Mouse (Mus musculus): ENCODE data around the gene Psg19. TPM values are rescaled to one million over a fixed set of nuclear protein-coding genes. Genes with fewer than 3 reads are reported as not detected.
A peak's percentile ranks its signal among the peaks of the same experiment; 100 is the strongest.
"Not testable (repeated sequence)": the region's sequence is repeated elsewhere in the genome, so short reads cannot be mapped to it uniquely, and the experiment has no call there.

Gene Psg19
- polyA plus RNA-seq, 1 experiment from 2014 or later: not detected

GRCm38 (mm10) chr7:18790671-18791070, 7.6 kb downstream of the Psg19 start:
- H3K4me3 ChIP-seq; H3K9me3 ChIP-seq (replicated peaks); H3K36me3 ChIP-seq; H3K27ac ChIP-seq; H3K4me1 ChIP-seq; H3K27me3 ChIP-seq (ENCODE audit: low read depth, poor library complexity, severe bottlenecking); DNase-seq (ENCODE audit: low spot score): not testable (repeated sequence)

- H3K4me1 ChIP-seq; H3K9me3 ChIP-seq (replicated peaks); H3K4me3 ChIP-seq; DNase-seq (ENCODE audit: low spot score); H3K27ac ChIP-seq; H3K27me3 ChIP-seq (ENCODE audit: low read depth, poor library complexity, severe bottlenecking); H3K36me3 ChIP-seq: not testable (repeated sequence)
- WGBS: 61% methylated on average over 2 of the region's 2 CpGs
Observed at GRCm38 (mm10) chr7:18781301-18781700, 17.0 kb downstream of the Psg19 start.

DNA sequence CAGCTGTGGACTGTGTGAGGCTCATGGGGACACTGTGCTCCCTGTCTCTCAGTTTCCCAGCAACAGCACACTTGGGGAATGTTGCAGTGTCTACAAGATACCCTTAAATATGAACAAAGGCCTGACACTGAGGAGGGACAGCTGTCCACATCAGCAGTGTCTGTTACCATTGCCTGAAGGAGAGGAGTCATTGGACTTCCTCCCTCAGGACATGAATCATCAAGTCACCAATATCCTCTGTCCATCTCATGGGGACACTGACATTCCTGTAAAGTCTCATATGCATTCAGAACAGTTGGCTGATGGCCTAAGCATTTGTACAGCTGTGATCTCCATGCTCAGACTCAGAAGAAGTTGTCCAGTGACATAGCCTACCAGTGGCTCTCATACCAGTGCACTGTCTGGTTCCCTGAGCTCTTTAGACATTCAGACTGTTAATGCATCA, 19.0 kb downstream of the Psg19 start:
- no peaks in the 10 kb centered on the region for H3K9me3 ChIP-seq (replicated peaks)
- no peak for DNase-seq (ENCODE audit: low spot score)
- H3K4me1 ChIP-seq: no peaks in the 10 kb centered on the region
- H3K4me3 ChIP-seq: no peak overlapping the region
- H3K36me3 ChIP-seq: no peaks in the 10 kb centered on the region
- no peak overlapping the region for H3K27ac ChIP-seq
- no peaks in the 10 kb centered on the region for H3K27me3 ChIP-seq (ENCODE audit: low read depth, poor library complexity, severe bottlenecking)

DNA sequence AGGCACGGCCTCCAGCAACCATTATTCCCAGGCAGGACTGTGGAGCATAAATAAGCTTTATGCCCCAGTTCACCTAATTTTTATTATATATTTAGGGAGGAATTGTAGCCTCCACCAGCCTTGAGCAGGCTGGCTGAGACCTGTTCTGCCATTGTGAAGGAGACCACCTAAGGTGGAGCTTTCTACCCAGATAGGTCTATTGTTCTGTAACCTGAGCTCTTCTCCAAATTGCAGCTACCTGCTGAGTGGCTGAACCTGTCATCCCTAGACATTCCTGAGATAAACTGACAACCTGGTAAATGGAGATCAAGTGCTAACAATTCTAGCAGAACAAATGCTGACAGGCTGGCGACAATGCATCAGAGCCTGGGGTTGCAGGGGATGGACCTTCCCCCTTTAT, 35.4 kb downstream of the Psg19 start:
- not testable (repeated sequence) for H3K9me3 ChIP-seq (replicated peaks); H3K36me3 ChIP-seq; DNase-seq (ENCODE audit: low spot score); H3K27me3 ChIP-seq (ENCODE audit: low read depth, poor library complexity, severe bottlenecking); H3K27ac ChIP-seq; H3K4me1 ChIP-seq; H3K4me3 ChIP-seq
- WGBS: 20% methylated on average over 1 of the region's 2 CpGs

- DNase-seq (ENCODE audit: low spot score); H3K4me1 ChIP-seq; H3K27me3 ChIP-seq (ENCODE audit: low read depth, poor library complexity, severe bottlenecking); H3K9me3 ChIP-seq (replicated peaks); H3K4me3 ChIP-seq; H3K27ac ChIP-seq; H3K36me3 ChIP-seq: not testable (repeated sequence)
- WGBS: 89% methylated on average over 7 of the region's 7 CpGs
Observed at GRCm38 (mm10) chr7:18760152-18760551, 38.2 kb downstream of the Psg19 start.

DNA sequence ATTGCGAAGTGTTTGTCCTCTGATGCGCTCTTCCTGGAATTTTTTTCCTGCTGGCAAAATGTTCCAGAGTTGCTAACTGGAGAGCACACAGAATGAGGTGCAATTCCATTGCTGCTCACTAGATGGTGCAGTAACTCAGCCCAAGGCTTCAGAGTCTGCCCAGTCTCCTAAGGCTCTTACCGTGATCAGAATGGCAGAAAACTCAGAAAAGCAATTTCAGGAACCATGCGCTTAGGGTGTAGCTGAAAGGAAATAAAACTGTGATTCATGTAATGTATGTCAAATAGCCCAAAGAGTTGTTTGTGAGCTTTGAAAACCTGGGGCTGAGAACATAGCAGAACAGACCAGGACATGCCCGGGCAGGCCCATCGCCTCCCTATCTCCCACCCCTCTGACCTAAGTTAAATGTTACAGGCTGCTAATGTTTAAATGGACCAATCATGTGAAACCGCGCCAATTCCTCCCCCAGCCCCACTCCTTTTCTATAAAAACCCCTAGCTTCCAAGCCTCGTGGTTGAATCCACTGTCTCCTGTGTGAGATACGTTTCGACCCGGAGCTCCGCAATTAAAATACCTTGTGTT, 48.3 kb downstream of the Psg19 start:
- H3K27me3 ChIP-seq (ENCODE audit: low read depth, poor library complexity, severe bottlenecking): peaks cover 30% of the 10 kb centered on the region
- H3K36me3 ChIP-seq; H3K4me3 ChIP-seq; H3K9me3 ChIP-seq (replicated peaks); H3K27ac ChIP-seq; H3K4me1 ChIP-seq: not testable (repeated sequence)
- peak; percentile 64 for DNase-seq (ENCODE audit: low spot score)
- 56% methylated on average over 11 of the region's 13 CpGs for WGBS

DNA sequence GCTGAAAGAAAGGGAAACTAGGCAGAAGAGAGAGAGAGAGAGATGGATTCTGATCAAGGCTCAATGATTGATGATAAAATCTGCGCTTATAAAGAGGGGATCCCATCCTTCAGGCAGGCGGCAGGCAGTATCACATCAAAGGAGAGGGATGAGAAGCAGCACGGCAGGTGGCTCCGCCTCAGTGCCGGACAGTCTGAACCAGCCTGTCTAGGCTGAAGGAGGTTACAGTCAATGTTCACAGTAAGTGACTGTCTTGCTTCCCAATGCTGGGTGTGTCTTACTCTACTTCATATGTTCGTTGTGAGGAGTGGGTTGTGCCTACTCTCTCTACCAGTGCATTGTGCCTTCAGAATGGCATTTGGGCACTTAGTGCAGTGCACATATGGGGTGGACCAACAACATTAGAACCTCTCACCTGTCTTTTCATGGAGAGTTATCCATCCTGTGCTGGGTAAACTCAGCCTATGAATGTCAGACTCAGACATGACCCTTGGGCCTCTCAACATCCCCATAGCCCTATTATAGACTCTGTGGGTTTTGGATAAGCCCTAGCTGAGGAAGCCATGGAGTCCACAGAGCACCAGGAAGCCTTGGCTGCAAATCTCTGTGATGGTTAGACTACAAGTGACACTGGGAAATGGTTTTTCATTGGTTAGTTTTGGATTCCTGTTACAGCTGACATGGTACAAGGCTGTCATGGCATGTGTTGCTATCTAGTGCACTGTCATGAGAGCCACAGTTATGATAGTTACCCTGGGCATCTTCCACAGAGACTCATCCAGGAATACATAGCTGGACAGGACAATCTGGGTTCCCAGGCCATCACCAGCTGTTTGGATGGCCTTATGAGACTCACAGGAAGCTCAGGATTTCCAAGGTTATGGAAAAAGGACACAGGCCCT, 49.1 kb downstream of the Psg19 start:
- H3K4me1 ChIP-seq: peaks cover 5% of the 10 kb centered on the region
- H3K4me3 ChIP-seq: no peak overlapping the region
- no peak for DNase-seq (ENCODE audit: low spot score)
- H3K27ac ChIP-seq: no peak overlapping the region
- WGBS: 13% methylated on average over 6 of the region's 6 CpGs
- no peaks in the 10 kb centered on the region for H3K36me3 ChIP-seq
- peaks cover 30% of the 10 kb centered on the region for H3K27me3 ChIP-seq (ENCODE audit: low read depth, poor library complexity, severe bottlenecking)
- no peaks in the 10 kb centered on the region for H3K9me3 ChIP-seq (replicated peaks)

DNA sequence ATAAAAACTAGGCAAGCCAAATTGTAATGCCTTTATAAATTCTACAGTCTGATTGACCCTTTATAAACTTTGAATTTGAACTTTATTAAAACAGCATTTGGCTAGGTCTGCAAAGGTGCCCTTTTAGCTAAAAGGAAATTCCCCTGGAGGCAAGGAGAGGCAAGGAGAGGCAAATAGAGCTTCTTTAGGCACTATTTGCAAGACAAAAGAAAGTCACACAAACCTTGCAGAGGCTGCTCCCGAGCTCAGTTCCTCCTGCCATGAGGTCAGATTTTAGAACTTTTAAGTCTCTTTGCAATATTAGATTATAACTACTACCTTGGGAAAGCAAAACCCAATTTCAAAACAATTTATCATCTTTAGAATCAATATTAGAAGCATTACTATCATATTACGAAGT, 50.9 kb downstream of the Psg19 start:
- H3K4me3 ChIP-seq; H3K4me1 ChIP-seq; DNase-seq (ENCODE audit: low spot score); H3K27ac ChIP-seq; H3K36me3 ChIP-seq; H3K9me3 ChIP-seq (replicated peaks): not testable (repeated sequence)
- H3K27me3 ChIP-seq (ENCODE audit: low read depth, poor library complexity, severe bottlenecking): peaks cover 30% of the 10 kb centered on the region
- WGBS: 49% methylated on average over 2 of the region's 2 CpGs

DNA sequence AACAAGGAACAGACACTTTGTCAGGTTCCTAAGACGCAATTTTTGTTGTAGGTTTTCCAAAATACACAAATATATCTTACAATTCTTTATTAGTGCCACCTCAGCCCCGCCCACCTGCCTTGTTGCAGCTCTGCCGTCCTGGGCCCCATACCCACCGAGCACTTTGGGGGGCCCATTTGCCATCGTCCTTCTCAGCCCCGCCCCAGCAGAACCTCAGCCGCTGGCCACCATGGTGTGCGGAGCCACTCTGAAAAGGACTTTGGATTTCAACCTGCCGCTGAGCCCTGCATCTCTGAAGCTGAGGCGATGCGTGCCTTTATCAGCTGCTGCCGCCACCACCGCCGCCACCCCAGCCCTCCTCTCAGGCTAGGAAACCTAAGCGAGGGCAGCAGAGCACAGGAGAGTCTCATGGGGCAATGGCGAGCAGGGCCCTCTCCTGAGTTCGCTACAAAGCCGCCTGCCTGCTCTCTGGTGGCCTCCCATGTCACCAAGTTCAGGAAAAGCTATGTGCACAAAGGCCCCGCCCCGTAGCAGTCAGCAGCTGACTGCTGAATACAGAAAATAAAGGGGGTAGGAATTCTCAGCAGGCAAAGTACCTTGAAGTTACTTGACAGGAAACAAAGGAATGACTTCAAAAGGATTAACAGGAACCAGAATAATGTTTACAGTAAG, 52.0 kb downstream of the Psg19 start:
- peak; percentile 41 for DNase-seq (ENCODE audit: low spot score)
- H3K36me3 ChIP-seq: no peaks in the 10 kb centered on the region
- WGBS: 10% methylated on average over 20 of the region's 20 CpGs
- peak overlapping the region; percentile 40 for H3K4me3 ChIP-seq
- no peaks in the 10 kb centered on the region for H3K9me3 ChIP-seq (replicated peaks)
- no peak overlapping the region for H3K27ac ChIP-seq
- peaks cover 5% of the 10 kb centered on the region for H3K4me1 ChIP-seq
- H3K27me3 ChIP-seq (ENCODE audit: low read depth, poor library complexity, severe bottlenecking): peaks cover 30% of the 10 kb centered on the region

Other genes starting within 250 kb of the Psg19 start
- gene Psg27, start 231.2 kb downstream of the Psg19 start, polyA plus RNA-seq (2016; fragmentation: Nextera tagmentation; extraction: Ambion mirVana): not detected in 2 replicates
- not detected in 2 replicates for gene Psg23, start 182.0 kb downstream of the Psg19 start, polyA plus RNA-seq (2016; fragmentation: Nextera tagmentation; extraction: Ambion mirVana)
- gene Psg21, start 141.8 kb downstream of the Psg19 start, polyA plus RNA-seq (2016; fragmentation: Nextera tagmentation; extraction: Ambion mirVana): not detected in 2 replicates
- not detected in 2 replicates for gene Psg20, start 112.3 kb downstream of the Psg19 start, polyA plus RNA-seq (2016; fragmentation: Nextera tagmentation; extraction: Ambion mirVana)
- gene Psg22, start 80.4 kb downstream of the Psg19 start, polyA plus RNA-seq (2016; fragmentation: Nextera tagmentation; extraction: Ambion mirVana): not detected in 2 replicates
- gene Psg17, start 23.1 kb upstream of the Psg19 start, polyA plus RNA-seq (2016; fragmentation: Nextera tagmentation; extraction: Ambion mirVana): not detected in 2 replicates
- gene Mill2, start 41.4 kb upstream of the Psg19 start, polyA plus RNA-seq (2016; fragmentation: Nextera tagmentation; extraction: Ambion mirVana): not detected in 2 replicates
- gene Pglyrp1, start 72.8 kb upstream of the Psg19 start, polyA plus RNA-seq (2016; fragmentation: Nextera tagmentation; extraction: Ambion mirVana): 0.33 and 0.58 TPM in 2 replicates
- 34.1 and 37.6 TPM in 2 replicates for gene Ccdc61, start 111.9 kb upstream of the Psg19 start, polyA plus RNA-seq (2016; fragmentation: Nextera tagmentation; extraction: Ambion mirVana)
- gene Nova2, start 127.4 kb upstream of the Psg19 start, polyA plus RNA-seq (2016; fragmentation: Nextera tagmentation; extraction: Ambion mirVana): 0.23 and 0.28 TPM in 2 replicates
- not detected in 2 replicates for gene Nanos2, start 188.9 kb upstream of the Psg19 start, polyA plus RNA-seq (2016; fragmentation: Nextera tagmentation; extraction: Ambion mirVana)
- 3.4 and 4.0 TPM in 2 replicates for gene Mypop, start 192.7 kb upstream of the Psg19 start, polyA plus RNA-seq (2016; fragmentation: Nextera tagmentation; extraction: Ambion mirVana)
- gene Irf2bp1, start 205.5 kb upstream of the Psg19 start, polyA plus RNA-seq (2016; fragmentation: Nextera tagmentation; extraction: Ambion mirVana): 30.8 and 34.4 TPM in 2 replicates
- gene Foxa3, start 225.0 kb upstream of the Psg19 start, polyA plus RNA-seq (2016; fragmentation: Nextera tagmentation; extraction: Ambion mirVana): not detected in 2 replicates
- 50.4 and 54.6 TPM in 2 replicates for gene Sympk, start 225.9 kb upstream of the Psg19 start, polyA plus RNA-seq (2016; fragmentation: Nextera tagmentation; extraction: Ambion mirVana)

Measured in limb, embryonic 10.5 days (tissue).